Comparison of ENCODE assay signal across 24 mouse cellular contexts in the genomic region with DNA sequence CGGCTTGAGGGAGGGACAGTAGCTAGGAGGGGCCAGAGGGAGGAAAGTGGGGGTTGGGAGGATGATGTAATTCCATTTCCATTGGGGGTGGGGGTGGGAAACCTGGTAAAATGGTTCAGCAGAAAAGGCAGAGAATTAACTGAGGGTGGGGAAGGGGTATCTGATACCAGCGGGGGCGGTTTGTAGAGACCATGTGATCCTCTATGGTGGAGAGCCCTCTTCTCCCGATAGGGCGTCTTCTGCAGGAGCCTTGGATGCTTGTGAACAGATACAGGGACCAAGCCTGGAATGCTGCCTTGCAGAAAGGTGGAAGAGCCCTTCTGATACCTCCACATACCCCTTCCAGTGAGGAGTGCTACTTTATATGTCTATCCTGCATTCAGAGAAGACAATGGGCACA. TPM values are rescaled to one million over a fixed set of nuclear protein-coding genes. Genes with fewer than 3 reads are reported as not detected.
DNase-seq lines count a peak whose midpoint lies in the region; ATAC-seq and TF ChIP-seq lines count a peak whose summit lies in the region.
"Had no signal": no experiment of that assay in that cellular context is flagged by ENCODE, and none has a peak within 500 bp of the region (broad histone marks: within the 10 kb centered on the region; RNA-seq: fewer than 3 reads in every experiment).

No protein-coding gene starts in this region.

- DNase-seq in heart, adult 11 months: peak; percentile 81
- no peak for DNase-seq in heart, adult 18-20 months
- no peak for DNase-seq in MEL (ENCODE audit: low read depth, low spot score)
- DNase-seq in cerebellum, postnatal 25 days: no peak
- DNase-seq in urinary bladder, postnatal 36 days (ENCODE audit: low spot score in 2 of 2): no peak
- DNase-seq: adrenal gland, adult 2 months; cerebellum, adult 2 months; forebrain, postnatal 0 days; gastrocnemius, postnatal 14 days; kidney, adult 11 months; layer of hippocampus, adult 9-11 months; left cerebral cortex, postnatal 4 days; lung, postnatal 4 days; thymus, adult 2 months; thymus, postnatal 4 days had no signal

- WGBS in intestine, embryonic 16.5 days: 81% methylated on average over 5 of the region's 5 CpGs
- 87% methylated on average over 5 of the region's 5 CpGs for WGBS in intestine, embryonic 15.5 days
- 70% methylated on average over 5 of the region's 5 CpGs for WGBS in liver, embryonic 15.5 days (ENCODE audit: insufficient replicate concordance)

- H3K27ac ChIP-seq in intestine, embryonic 16.5 days (ENCODE audit: low read length): peak overlapping the region; percentile 65
- H3K27ac ChIP-seq in intestine, embryonic 15.5 days: no peak overlapping the region
- peak overlapping the region; percentile 75; the same call in 1 of the 2 replicates for H3K27ac ChIP-seq in MEL (ENCODE audit: control insufficient read depth, low read depth, low read length)
- peak overlapping the region; percentile 97 for H3K27ac ChIP-seq in liver, embryonic 15.5 days (replicated peaks)
- H3K27ac ChIP-seq: left cerebral cortex, adult 2 months; limb, embryonic 15.5 days had no signal

- H3K27me3 ChIP-seq in intestine, embryonic 16.5 days (replicated peaks; ENCODE audit: control insufficient read depth, insufficient read depth, low read length): no peaks in the 10 kb centered on the region
- H3K27me3 ChIP-seq in intestine, embryonic 15.5 days (replicated peaks): no peaks in the 10 kb centered on the region
- no peaks in the 10 kb centered on the region for H3K27me3 ChIP-seq in MEL (ENCODE audit: control insufficient read depth in 1 of 2, insufficient read depth in 2 of 2, low read length in 2 of 2)
- H3K27me3 ChIP-seq in liver, embryonic 15.5 days: no peaks in the 10 kb centered on the region
- H3K27me3 ChIP-seq: limb, embryonic 15.5 days had no signal

- ATAC-seq in intestine, embryonic 16.5 days: no peak
- ATAC-seq in intestine, embryonic 15.5 days: no peak
- ATAC-seq in liver, embryonic 15.5 days (ENCODE audit: insufficient read depth): no peak
- ATAC-seq: CD4-positive, CD25-positive, alpha-beta regulatory T cell, adult 4 months; forebrain, postnatal 0 days; hindbrain, embryonic 16.5 days; midbrain, embryonic 16.5 days had no signal

- no peak overlapping the region for H3K9ac ChIP-seq in intestine, embryonic 16.5 days (ENCODE audit: low read depth, low read length)
- no peak overlapping the region for H3K9ac ChIP-seq in intestine, embryonic 15.5 days
- no peak overlapping the region for H3K9ac ChIP-seq in MEL (ENCODE audit: control insufficient read depth, low read depth, low read length, poor library complexity, severe bottlenecking)
- peak overlapping the region; percentile 32 for H3K9ac ChIP-seq in liver, embryonic 15.5 days
- H3K9ac ChIP-seq: forebrain, postnatal 0 days; limb, embryonic 15.5 days had no signal

- no peak for TF ChIP-seq EP300 in MEL (IDR thresholded peaks at IDR 0.05; ENCODE audit: low read depth in 1 of 2, low read length in 2 of 2)

- H3K79me2 ChIP-seq in MEL (ENCODE audit: control insufficient read depth, insufficient read depth, low read length, poor library complexity): no peaks in the 10 kb centered on the region

- TF ChIP-seq POLR2A in MEL (IDR thresholded peaks at IDR 0.05; ENCODE audit: control insufficient read depth in 1 of 2, insufficient read depth in 1 of 2, low read depth in 1 of 2, low read length in 2 of 2, poor library complexity in 1 of 2): no peak

- H3K9me3 ChIP-seq in intestine, embryonic 16.5 days (ENCODE audit: control insufficient read depth, low read length): no peaks in the 10 kb centered on the region
- no peaks in the 10 kb centered on the region for H3K9me3 ChIP-seq in intestine, embryonic 15.5 days
- H3K9me3 ChIP-seq in MEL (replicated peaks; ENCODE audit: insufficient read depth, low read length): no peaks in the 10 kb centered on the region
- H3K9me3 ChIP-seq in liver, embryonic 15.5 days (replicated peaks): no peaks in the 10 kb centered on the region
- H3K9me3 ChIP-seq: limb, embryonic 15.5 days had no signal

- no peak overlapping the region for H3K4me2 ChIP-seq in intestine, embryonic 16.5 days (ENCODE audit: low read depth, low read length)
- no peak overlapping the region for H3K4me2 ChIP-seq in intestine, embryonic 15.5 days (replicated peaks)
- H3K4me2 ChIP-seq in liver, embryonic 15.5 days: peak overlapping the region; percentile 66
- H3K4me2 ChIP-seq: limb, embryonic 15.5 days had no signal

- H3K4me3 ChIP-seq in intestine, embryonic 16.5 days (ENCODE audit: low read length): no peak overlapping the region
- no peak overlapping the region for H3K4me3 ChIP-seq in intestine, embryonic 15.5 days (replicated peaks)
- H3K4me3 ChIP-seq in MEL (ENCODE audit: control insufficient read depth in 1 of 2, insufficient read depth in 1 of 2, low read depth in 2 of 2, low read length in 2 of 2): no peak overlapping the region
- peak overlapping the region; percentile 32 for H3K4me3 ChIP-seq in liver, embryonic 15.5 days (replicated peaks)
- H3K4me3 ChIP-seq: left cerebral cortex, adult 2 months; limb, embryonic 15.5 days; myocyte had no signal

- peaks cover 35% of the 10 kb centered on the region for H3K4me1 ChIP-seq in intestine, embryonic 16.5 days (ENCODE audit: control insufficient read depth, insufficient read depth, low read length)
- peaks cover 11% of the 10 kb centered on the region for H3K4me1 ChIP-seq in intestine, embryonic 15.5 days (replicated peaks)
- H3K4me1 ChIP-seq in MEL (ENCODE audit: control insufficient read depth in 1 of 2, insufficient read depth in 2 of 2, low read length in 2 of 2): peaks cover 16 to 30% of the 10 kb centered on the region in 2 experiments
- H3K4me1 ChIP-seq in liver, embryonic 15.5 days (replicated peaks): peaks cover 97% of the 10 kb centered on the region

- no peak for TF ChIP-seq CTCF in MEL (IDR thresholded peaks at IDR 0.05 in 2 of 3, conservative IDR thresholded peaks at IDR 0.05 in 1 of 3; ENCODE audit: control insufficient read depth in 1 of 3, insufficient read depth in 1 of 3, low read depth in 2 of 3, low read length in 3 of 3, poor library complexity in 1 of 3, severe bottlenecking in 1 of 3)

- H3K36me3 ChIP-seq in intestine, embryonic 16.5 days (ENCODE audit: control insufficient read depth, insufficient read depth, low read length): no peaks in the 10 kb centered on the region
- no peaks in the 10 kb centered on the region for H3K36me3 ChIP-seq in intestine, embryonic 15.5 days
- peaks cover 0 to 27% of the 10 kb centered on the region in 2 experiments; a peak in 2 of 4 replicates for H3K36me3 ChIP-seq in MEL (ENCODE audit: control insufficient read depth in 1 of 2, insufficient read depth in 2 of 2, low read length in 2 of 2)
- peaks cover 46% of the 10 kb centered on the region for H3K36me3 ChIP-seq in liver, embryonic 15.5 days (replicated peaks)
- H3K36me3 ChIP-seq: limb, embryonic 15.5 days had no signal

- no peak for TF ChIP-seq RAD21 in MEL (IDR thresholded peaks at IDR 0.05; ENCODE audit: low read depth, low read length)

TF ChIP-seq in MEL, 35 proteins besides CTCF, POLR2A, EP300 and RAD21:
- TF ChIP-seq SMC3 (IDR thresholded peaks at IDR 0.05; ENCODE audit: low read depth, low read length): no peak
TF ChIP-seq in MEL: peak in this region for 0.

RNA-seq across cellular contexts. Expression of gene Mgst3, which starts 10.5 kb away (rescaled TPM):
- 100 to 1,000 TPM; 301 to 305 TPM for total RNA-seq in heart, adult 18-20 months (2021)
- polyA plus RNA-seq in intestine, embryonic 16.5 days (2015; fragmentation: Nextera tagmentation; extraction: Ambion mirVana): 379 and 381 TPM in 2 replicates
- polyA plus RNA-seq in intestine, embryonic 15.5 days (2015; fragmentation: Nextera tagmentation; extraction: Ambion mirVana): 247 and 298 TPM in 2 replicates
- total RNA-seq in MEL (2012; rRNA removed): 16.5 and 17.0 TPM in 2 replicates
- polyA plus RNA-seq in MEL (2012; ENCODE audit: insufficient read depth in 1 of 2, insufficient read length in 2 of 2, low read depth in 1 of 2, low replicate concordance in 2 of 2, missing spikeins in 1 of 2): 10 to 100 TPM in 1 of 2 experiments, not detected in 1; 33.2 TPM
- polyA plus RNA-seq in liver, embryonic 15.5 days (2015; fragmentation: Nextera tagmentation; extraction: Ambion mirVana): 392 and 404 TPM in 2 replicates

RNA-seq across cellular contexts. Expression of gene Aldh9a1, which starts 33.4 kb away (rescaled TPM):
- 10 to 100 TPM; 17.8 to 20.8 TPM for total RNA-seq in heart, adult 18-20 months (2021)
- polyA plus RNA-seq in intestine, embryonic 16.5 days (2015; fragmentation: Nextera tagmentation; extraction: Ambion mirVana): 204 and 245 TPM in 2 replicates
- 133 and 156 TPM in 2 replicates for polyA plus RNA-seq in intestine, embryonic 15.5 days (2015; fragmentation: Nextera tagmentation; extraction: Ambion mirVana)
- total RNA-seq in MEL (2012; rRNA removed): 14.3 and 16.2 TPM in 2 replicates
- 10 to 100 TPM in 1 of 2 experiments, not detected in 1; 78.2 TPM for polyA plus RNA-seq in MEL (2012; ENCODE audit: insufficient read depth in 1 of 2, insufficient read length in 2 of 2, low read depth in 1 of 2, low replicate concordance in 2 of 2, missing spikeins in 1 of 2)
- polyA plus RNA-seq in liver, embryonic 15.5 days (2015; fragmentation: Nextera tagmentation; extraction: Ambion mirVana): 72.7 and 75.1 TPM in 2 replicates
